Mouse (Mus musculus): ENCODE data around the gene Arf3.

The Arf3 gene

GRCm38 (mm10) chr15:98717301-98717700 lies 45.7 kb downstream of the Arf3 start:
- DNase-seq (ENCODE audit: low read depth) = no peak

GRCm38 (mm10) chr15:98714230-98714652 lies 48.8 kb downstream of the Arf3 start:
- DNase-seq (ENCODE audit: low read depth) = no peak

- peak; percentile 68 for DNase-seq (ENCODE audit: low read depth)
Observed at GRCm38 (mm10) chr15:98710442-98710841, 52.6 kb downstream of the Arf3 start.

GRCm38 (mm10) chr15:98707766-98708372 lies 55.1 kb downstream of the Arf3 start, which contains the start of gene Ccdc65:
Gene Ccdc65 (plus strand): TSS chr15:98708207.
- peak; percentile 79 for DNase-seq (ENCODE audit: low read depth)

GRCm38 (mm10) chr15:98704312-98704711 lies 58.7 kb downstream of the Arf3 start:
- DNase-seq (ENCODE audit: low read depth) = no peak

- peak; percentile 69 for DNase-seq (ENCODE audit: low read depth)
Observed at GRCm38 (mm10) chr15:98699190-98700105, 63.6 kb downstream of the Arf3 start.

GRCm38 (mm10) chr15:98696216-98696615 lies 66.8 kb downstream of the Arf3 start:
- no peak for DNase-seq (ENCODE audit: low read depth)

- no peak for DNase-seq (ENCODE audit: low read depth)
Observed at GRCm38 (mm10) chr15:98695726-98696125, 67.3 kb downstream of the Arf3 start.

- no peak for DNase-seq (ENCODE audit: low read depth)
Observed at GRCm38 (mm10) chr15:98692171-98692715, 70.8 kb downstream of the Arf3 start.

- no peak for DNase-seq (ENCODE audit: low read depth)
Observed at GRCm38 (mm10) chr15:98691486-98692147, 71.4 kb downstream of the Arf3 start.

- DNase-seq (ENCODE audit: low read depth) = no peak
Observed at GRCm38 (mm10) chr15:98689682-98690081, 73.3 kb downstream of the Arf3 start.

Data from c-Kit-positive CD71-negative TER-119-negative erythroid progenitor cells, embryonic 14.5 days (primary cell).